Mouse (Mus musculus): ENCODE measurements around the gene Wfdc8. TPM values are rescaled to one million over a fixed set of nuclear protein-coding genes. Genes with fewer than 3 reads are reported as not detected.
"Not testable (repeated sequence)": the region's sequence is repeated elsewhere in the genome, so short reads cannot be mapped to it uniquely, and the experiment has no call there.

Wfdc8 gene
- total and polyA plus RNA-seq, 3 experiments, result not detected

DNA sequence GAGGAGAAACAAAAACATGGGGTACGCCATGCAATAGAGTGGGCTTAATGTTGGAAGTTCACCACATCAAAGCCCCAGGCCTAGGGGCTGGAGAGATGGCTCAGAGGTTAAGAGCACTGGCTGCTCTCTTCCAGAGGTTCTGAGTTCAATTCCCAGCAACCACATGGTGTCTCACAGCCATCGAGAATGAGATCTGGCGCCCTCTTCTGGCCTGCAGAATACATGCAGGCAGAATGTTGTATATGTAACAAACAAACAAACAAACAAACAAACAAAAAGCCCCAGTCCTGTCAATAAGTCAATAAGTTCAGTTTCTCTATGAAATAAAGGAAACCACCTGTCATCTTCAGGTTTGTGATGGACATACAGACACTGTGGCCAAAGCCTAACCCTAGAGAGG is 13.2 kb downstream of the Wfdc8 start:
- no peaks in the 10 kb centered on the region for H3K9me3 ChIP-seq (replicated peaks)
- no peak for DNase-seq (ENCODE audit: low spot score)
- H3K36me3 ChIP-seq (replicated peaks), result no peaks in the 10 kb centered on the region
- ATAC-seq (ENCODE audit: extremely low read depth, insufficient number of reproducible peaks, low FRiP score, poor library complexity, severe bottlenecking), result no peak
- no peak overlapping the region for H3K4me3 ChIP-seq (ENCODE audit: low read depth, low read length)
- no peaks in the 10 kb centered on the region for H3K4me1 ChIP-seq (ENCODE audit: insufficient read depth, low read depth, low read length)
- H3K27me3 ChIP-seq (ENCODE audit: insufficient read depth, low read length), result no peaks in the 10 kb centered on the region; the same call in 1 of the 2 replicates
- TF ChIP-seq POLR2AphosphoS5 (IDR thresholded peaks at IDR 0.05; ENCODE audit: insufficient replicate concordance, low read depth, low read length), result no peak
- 0 out of 2 replicates have a peak, but pooled peaks have one; percentile 14 for TF ChIP-seq CTCF (IDR thresholded peaks at IDR 0.05; ENCODE audit: low read depth, low read length)

DNA sequence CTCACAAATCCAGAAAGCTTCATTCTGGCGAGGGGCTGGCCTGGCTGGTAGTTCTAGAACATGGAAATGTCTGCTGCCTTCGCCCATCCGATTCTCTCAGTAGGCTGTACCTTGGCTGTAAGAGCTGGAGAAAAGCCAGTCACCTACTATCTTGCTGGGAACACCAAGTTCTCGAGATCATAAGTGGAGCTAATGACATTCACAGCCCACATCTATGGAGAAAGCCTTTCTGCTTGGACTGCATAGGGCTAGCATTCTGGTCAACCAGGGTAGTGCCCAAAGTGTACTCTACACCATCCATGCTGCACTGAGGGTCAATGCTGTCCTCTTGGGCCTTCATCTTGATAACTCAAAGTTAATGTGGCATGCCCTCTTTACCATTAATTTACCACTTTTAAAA is 19.9 kb downstream of the Wfdc8 start, which contains the start of gene Eppin:
Gene Eppin, minus strand, starts transcription at position 101 of the 400 bp plus-strand sequence.
- no peaks in the 10 kb centered on the region for H3K36me3 ChIP-seq (replicated peaks)
- TF ChIP-seq GATA2 (IDR thresholded peaks at IDR 0.05; ENCODE audit: borderline replicate concordance, low read depth, low read length) (no peak), CTCF (IDR thresholded peaks at IDR 0.05; ENCODE audit: low read depth, low read length) (no peak), GATA1 (IDR thresholded peaks at IDR 0.05; ENCODE audit: borderline replicate concordance, low read length) (no peak), POLR2AphosphoS5 (IDR thresholded peaks at IDR 0.05; ENCODE audit: insufficient replicate concordance, low read depth, low read length) (no peak), TAL1 (conservative IDR thresholded peaks at IDR 0.05; ENCODE audit: low read depth, low read length) (no peak)
- DNase-seq (ENCODE audit: low spot score) (no peak), ATAC-seq (ENCODE audit: extremely low read depth, insufficient number of reproducible peaks, low FRiP score, poor library complexity, severe bottlenecking) (no peak)
- H3K27me3 ChIP-seq (ENCODE audit: insufficient read depth, low read length), result no peaks in the 10 kb centered on the region; the same call in 1 of the 2 replicates
- no peak within 1 kb of the TSS for H3K4me3 ChIP-seq (ENCODE audit: low read depth, low read length)
- H3K4me1 ChIP-seq (ENCODE audit: insufficient read depth, low read depth, low read length), result no peaks in the 10 kb centered on the region
- no peaks in the 10 kb centered on the region for H3K9me3 ChIP-seq (replicated peaks)

DNA sequence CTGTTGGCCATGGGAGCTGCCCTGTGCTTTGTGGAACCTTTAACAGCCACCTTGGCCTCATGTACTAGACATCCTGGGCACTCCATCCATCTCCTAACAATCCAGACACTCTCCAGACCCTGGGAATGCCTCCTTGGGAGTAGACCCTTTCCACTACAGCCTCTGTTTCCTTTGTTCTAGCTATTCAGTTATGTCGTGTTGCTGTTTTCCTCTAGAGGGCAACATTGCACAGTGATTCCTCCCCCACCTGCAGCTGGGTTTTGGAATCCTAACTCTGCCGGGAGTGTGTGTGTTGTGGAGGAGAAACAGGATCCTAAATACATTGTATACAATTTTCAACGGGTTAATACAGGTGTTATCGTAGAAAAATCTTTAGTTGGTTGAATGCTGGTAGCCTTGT is 21.4 kb downstream of the Wfdc8 start:
- TF ChIP-seq POLR2AphosphoS5 (IDR thresholded peaks at IDR 0.05; ENCODE audit: insufficient replicate concordance, low read depth, low read length), result no peak
- TF ChIP-seq GATA1 (IDR thresholded peaks at IDR 0.05; ENCODE audit: borderline replicate concordance, low read length), result no peak
- no peak for TF ChIP-seq CTCF (IDR thresholded peaks at IDR 0.05; ENCODE audit: low read depth, low read length)
- no peak for TF ChIP-seq GATA2 (IDR thresholded peaks at IDR 0.05; ENCODE audit: borderline replicate concordance, low read depth, low read length)
- no peak for TF ChIP-seq TAL1 (conservative IDR thresholded peaks at IDR 0.05; ENCODE audit: low read depth, low read length)
- no peaks in the 10 kb centered on the region for H3K4me1 ChIP-seq (ENCODE audit: insufficient read depth, low read depth, low read length)
- no peaks in the 10 kb centered on the region for H3K27me3 ChIP-seq (ENCODE audit: insufficient read depth, low read length)
- no peaks in the 10 kb centered on the region for H3K9me3 ChIP-seq (replicated peaks)
- no peak for ATAC-seq (ENCODE audit: extremely low read depth, insufficient number of reproducible peaks, low FRiP score, poor library complexity, severe bottlenecking)
- no peak for DNase-seq (ENCODE audit: low spot score)
- no peaks in the 10 kb centered on the region for H3K36me3 ChIP-seq (replicated peaks)
- no peak overlapping the region for H3K4me3 ChIP-seq (ENCODE audit: low read depth, low read length)

DNA sequence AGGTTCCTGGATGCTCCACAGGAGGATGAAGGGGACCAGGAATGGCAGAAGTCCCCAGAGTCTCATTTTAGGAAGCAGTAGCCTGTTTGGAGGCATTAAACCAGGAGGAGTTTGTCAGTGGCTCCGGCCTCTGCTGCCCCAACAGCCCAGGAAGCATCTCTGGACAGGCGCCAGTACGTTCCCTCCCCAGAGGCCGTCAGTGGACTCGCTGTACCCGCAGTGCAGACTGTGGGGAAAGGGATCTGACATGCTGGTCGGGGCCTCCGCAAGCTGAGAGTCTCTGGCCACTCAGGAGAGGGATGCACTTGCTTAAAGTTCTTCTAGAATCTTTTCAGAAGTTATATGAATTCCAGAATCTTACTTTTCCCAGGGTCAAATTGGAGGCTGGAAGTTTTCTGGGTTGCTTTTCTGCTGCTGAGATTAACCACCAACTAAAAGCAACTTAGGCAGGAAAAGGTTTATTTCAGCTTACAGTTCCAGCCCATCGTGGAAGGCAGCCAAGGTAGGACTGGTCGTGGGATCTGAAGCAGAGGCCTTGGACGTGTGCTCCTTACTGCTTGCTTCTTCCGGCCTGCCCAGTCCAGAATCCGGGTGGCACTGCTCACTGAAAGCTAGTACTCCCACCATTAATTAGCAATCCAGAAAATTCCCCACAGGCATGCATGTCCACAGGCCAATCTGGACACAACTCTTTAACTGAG is 28.3 kb downstream of the Wfdc8 start, which contains the start of gene Wfdc6a:
Gene Wfdc6a, minus strand, starts transcription at position 423 of the 701 bp plus-strand sequence.
- H3K4me1 ChIP-seq (ENCODE audit: insufficient read depth, low read depth, low read length); H3K27me3 ChIP-seq (ENCODE audit: insufficient read depth, low read length); H3K4me3 ChIP-seq (ENCODE audit: low read depth, low read length); H3K36me3 ChIP-seq (replicated peaks); H3K9me3 ChIP-seq (replicated peaks); ATAC-seq (ENCODE audit: extremely low read depth, insufficient number of reproducible peaks, low FRiP score, poor library complexity, severe bottlenecking); DNase-seq (ENCODE audit: low spot score): not testable (repeated sequence)

DNA sequence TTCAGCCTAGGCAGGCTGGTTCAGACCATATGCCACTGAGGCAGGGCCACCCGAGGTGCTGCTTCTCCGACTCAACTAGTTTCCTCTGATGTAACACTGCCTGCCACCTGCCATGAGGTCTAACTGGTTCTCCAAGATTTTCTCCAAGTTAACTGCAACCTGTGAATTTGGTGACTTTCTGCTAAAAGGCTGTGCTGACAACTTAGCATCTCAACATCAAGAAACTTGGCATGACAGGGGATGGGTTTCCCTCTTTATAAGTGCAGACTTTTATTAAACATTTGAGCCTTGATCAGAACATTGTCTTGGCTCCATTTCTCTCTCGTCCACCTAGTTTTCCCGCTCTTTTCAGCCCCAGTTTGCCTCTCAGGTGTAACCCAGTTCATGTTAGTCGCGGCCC is 40.1 kb downstream of the Wfdc8 start, which contains the start of gene Spint3:
Gene Spint3, minus strand, starts transcription at position 101 of the 400 bp plus-strand sequence.
- ATAC-seq (ENCODE audit: extremely low read depth, insufficient number of reproducible peaks, low FRiP score, poor library complexity, severe bottlenecking); H3K4me1 ChIP-seq (ENCODE audit: insufficient read depth, low read depth, low read length); H3K4me3 ChIP-seq (ENCODE audit: low read depth, low read length); H3K9me3 ChIP-seq (replicated peaks); H3K27me3 ChIP-seq (ENCODE audit: insufficient read depth, low read length); H3K36me3 ChIP-seq (replicated peaks); DNase-seq (ENCODE audit: low spot score): not testable (repeated sequence)

DNA sequence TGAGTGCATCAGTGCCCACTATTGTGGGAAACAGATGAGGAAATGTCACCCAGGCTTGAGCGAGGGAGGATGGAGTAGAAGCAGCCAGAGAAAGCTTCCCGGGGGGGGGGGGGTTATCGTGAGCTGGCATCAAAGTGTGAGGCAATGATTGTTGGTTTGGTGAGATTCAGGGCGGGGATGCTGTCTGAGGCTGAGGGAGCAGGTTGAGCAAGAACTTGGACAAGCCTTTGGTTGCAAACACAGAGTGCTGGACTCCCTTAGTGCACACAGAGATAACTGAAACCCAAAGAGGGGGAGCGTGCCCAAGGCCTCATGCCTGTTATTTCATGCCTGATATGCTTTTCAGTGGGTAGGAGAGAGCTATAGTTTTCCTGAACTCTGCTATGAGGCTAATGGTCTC is 46.0 kb downstream of the Wfdc8 start:
- no peak for TF ChIP-seq GATA2 (IDR thresholded peaks at IDR 0.05; ENCODE audit: borderline replicate concordance, low read depth, low read length)
- no peak for TF ChIP-seq TAL1 (conservative IDR thresholded peaks at IDR 0.05; ENCODE audit: low read depth, low read length)
- TF ChIP-seq CTCF (IDR thresholded peaks at IDR 0.05; ENCODE audit: low read depth, low read length), result no peak
- TF ChIP-seq GATA1 (IDR thresholded peaks at IDR 0.05; ENCODE audit: borderline replicate concordance, low read length), result no peak
- no peak for TF ChIP-seq POLR2AphosphoS5 (IDR thresholded peaks at IDR 0.05; ENCODE audit: insufficient replicate concordance, low read depth, low read length)
- DNase-seq (ENCODE audit: low spot score), result no peak
- Histone ChIP-seq H3K9me3 (replicated peaks) (no peaks in the 10 kb centered on the region), H3K4me1 (ENCODE audit: insufficient read depth, low read depth, low read length) (no peaks in the 10 kb centered on the region), H3K4me3 (ENCODE audit: low read depth, low read length) (no peak overlapping the region), H3K36me3 (replicated peaks) (no peaks in the 10 kb centered on the region), H3K27me3 (ENCODE audit: insufficient read depth, low read length) (peaks cover 12% of the 10 kb centered on the region)
- no peak for ATAC-seq (ENCODE audit: extremely low read depth, insufficient number of reproducible peaks, low FRiP score, poor library complexity, severe bottlenecking)

DNA sequence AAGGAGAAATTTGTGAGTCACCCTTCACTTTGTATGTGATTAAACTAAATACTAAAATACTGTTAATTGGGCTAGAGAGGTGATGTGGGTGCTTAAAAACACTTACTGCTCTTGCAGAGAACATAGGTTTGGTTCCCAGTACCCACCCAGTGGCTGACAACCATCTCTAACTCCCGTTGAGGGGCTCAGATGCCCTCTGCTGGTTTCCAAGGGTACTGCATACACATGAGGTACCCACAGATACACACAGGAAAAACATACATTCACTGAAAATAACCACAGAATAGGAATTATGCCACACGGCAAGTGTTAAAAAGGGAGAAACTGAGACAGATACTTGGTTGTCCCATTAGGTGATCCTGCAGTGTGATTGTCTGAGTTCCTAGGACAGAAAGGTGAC is 46.4 kb downstream of the Wfdc8 start:
- DNase-seq (ENCODE audit: low spot score) (no peak), ATAC-seq (ENCODE audit: extremely low read depth, insufficient number of reproducible peaks, low FRiP score, poor library complexity, severe bottlenecking) (no peak)
- H3K36me3 ChIP-seq (replicated peaks), result no peaks in the 10 kb centered on the region
- H3K4me1 ChIP-seq (ENCODE audit: insufficient read depth, low read depth, low read length), result no peaks in the 10 kb centered on the region
- peaks cover 15% of the 10 kb centered on the region for H3K27me3 ChIP-seq (ENCODE audit: insufficient read depth, low read length)
- H3K9me3 ChIP-seq (replicated peaks), result no peaks in the 10 kb centered on the region
- peak; percentile 31; the same call in 1 of the 2 replicates for TF ChIP-seq CTCF (IDR thresholded peaks at IDR 0.05; ENCODE audit: low read depth, low read length)
- TF ChIP-seq GATA1 (IDR thresholded peaks at IDR 0.05; ENCODE audit: borderline replicate concordance, low read length), result no peak
- H3K4me3 ChIP-seq (ENCODE audit: low read depth, low read length), result no peak overlapping the region

Measured in G1E (cell line).